Mouse (Mus musculus) heart, postnatal 0 days (tissue): ENCODE results near the gene Klrb1c.

Source experiments
- CTCF ChIP-seq: IDR thresholded peaks from 2 replicates; pipeline ENCODE4 v1.5.1; 2016; ENCODE audit warnings: antibody characterized with exemption, control low read depth, low read depth
- EP300 ChIP-seq: IDR thresholded peaks from 2 replicates; pipeline ENCODE4 v1.6.1; 2016; ENCODE audit warnings: antibody characterized with exemption, low read depth

DNA sequence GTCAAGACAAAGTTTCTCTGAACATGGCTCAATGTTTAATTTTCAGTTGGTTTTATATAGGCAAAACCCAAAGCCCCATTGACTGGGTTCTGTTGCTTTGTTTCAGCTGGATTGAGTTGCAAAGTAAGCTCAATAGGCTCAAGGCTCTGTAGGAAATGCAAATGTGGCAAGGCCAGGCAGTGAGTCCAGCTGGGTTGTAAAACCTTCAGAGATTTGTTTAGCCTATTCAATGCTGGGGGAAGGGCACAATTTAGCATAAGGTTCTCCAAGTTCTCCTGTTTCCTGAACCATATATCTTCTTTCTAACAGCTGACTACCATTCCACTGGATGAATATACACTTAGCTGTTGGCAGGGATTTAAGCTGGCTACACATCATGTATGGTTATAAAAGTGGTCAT lies 54.1 kb downstream of the Klrb1c start:
- no peak for TF ChIP-seq CTCF
- TF ChIP-seq EP300, result no peak
